Mouse (Mus musculus) B cell, adult 67 days (primary cell): ENCODE data around the gene B3gntl1. TPM values are rescaled to one million over a fixed set of nuclear protein-coding genes. Genes with fewer than 3 reads are reported as not detected.

Experiments
- total RNA-seq, 2 experiments: library from RNA; stranded (reverse); gene quantifications; 4 replicates each; pipeline ENCODE4 v1.2.4; 2023

B3gntl1 gene
- total RNA-seq, result 10 to 100 TPM; 13.2 to 15.2 TPM

DNA sequence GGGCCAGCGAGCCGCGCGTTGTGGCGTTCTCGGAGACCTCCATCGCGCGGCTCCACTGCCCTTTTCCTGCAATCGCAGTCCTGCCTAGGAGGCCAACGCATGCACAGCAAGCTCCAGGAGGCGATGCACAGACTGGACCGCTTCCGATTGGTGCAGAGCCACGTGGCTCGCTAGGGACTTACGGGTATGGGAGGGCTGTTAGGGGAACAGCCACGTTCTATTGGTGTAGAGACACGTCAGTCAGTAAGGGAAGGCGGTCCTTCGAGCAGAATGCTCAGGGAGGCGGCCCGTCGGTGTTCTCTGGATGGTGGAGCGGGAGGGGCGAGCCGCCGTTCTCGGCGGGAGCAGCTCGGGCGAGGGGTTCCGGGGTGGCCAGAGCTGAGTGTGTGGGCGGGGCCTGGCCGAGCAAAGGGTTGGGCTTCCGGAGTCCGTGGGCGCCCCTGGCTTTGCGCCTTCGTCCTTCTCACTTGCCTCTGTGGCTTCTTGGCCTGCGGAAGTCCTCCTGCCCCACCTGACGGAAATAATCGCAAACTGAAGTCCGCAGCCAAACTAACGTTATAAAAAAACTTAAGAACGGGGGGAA, at the start of gene B3gntl1:
B3gntl1 (minus strand) TSS at position 164 of the 583 bp plus-strand sequence.

DNA sequence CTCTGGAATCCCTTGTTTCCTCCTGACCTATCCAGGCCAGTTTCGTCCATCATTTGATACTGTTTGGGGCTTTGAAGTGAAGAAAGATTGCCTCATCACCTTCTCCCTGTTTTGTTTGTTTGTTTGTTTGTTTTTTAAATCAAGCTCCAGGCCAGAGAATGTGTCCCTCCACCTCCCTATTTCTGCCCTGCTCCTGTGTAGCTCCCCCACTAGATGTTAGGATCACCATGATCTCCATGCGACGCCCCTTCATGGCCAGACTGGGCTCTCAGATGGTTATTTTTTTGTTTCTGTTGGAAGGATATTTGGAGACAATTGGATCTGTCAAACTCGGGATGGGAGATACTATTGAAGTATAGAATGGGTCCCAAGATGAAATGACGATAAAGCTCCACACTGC, 28.3 kb upstream of the B3gntl1 start, which contains the start of gene Metrnl:
Metrnl (plus strand) TSS at position 301 of the 400 bp plus-strand sequence.

Other genes starting within 250 kb of the B3gntl1 start
- under 1 TPM in 1 of 2 experiments, not detected in 1; 0.15 TPM for gene Fn3k, start 238.2 kb downstream of the B3gntl1 start, total RNA-seq
- gene Tbcd, start 221.2 kb downstream of the B3gntl1 start, total RNA-seq, result 10 to 100 TPM; 32.7 to 36.2 TPM
- not detected for gene Zfp750, start 153.8 kb downstream of the B3gntl1 start, total RNA-seq
- gene Metrnl, start 28.4 kb upstream of the B3gntl1 start, total RNA-seq, result 1 to 10 TPM in 1 of 2 experiments, under 1 TPM in 1; 0.67 to 2.1 TPM
- not detected for gene Ptchd3, start 157.1 kb upstream of the B3gntl1 start, total RNA-seq